Mouse (Mus musculus) lung, postnatal 10 days (tissue): Measurements from ENCODE around the gene Nwd2.

Experiments
- DNase-seq: peaks from one replicate; pipeline ENCODE4 v3.0.0; 2021

Nwd2 gene

GRCm38 (mm10) chr5:63755938-63756337, 107.0 kb downstream of the Nwd2 start:
- no peak for DNase-seq

GRCm38 (mm10) chr5:63765886-63766285, 117.0 kb downstream of the Nwd2 start:
- no peak for DNase-seq

GRCm38 (mm10) chr5:63766715-63767114, 117.8 kb downstream of the Nwd2 start:
- DNase-seq: peak; percentile 67

- DNase-seq: peak; percentile 27
Measured at GRCm38 (mm10) chr5:63767464-63767863, 118.6 kb downstream of the Nwd2 start.

GRCm38 (mm10) chr5:63768220-63768619, 119.3 kb downstream of the Nwd2 start:
- DNase-seq: no peak

GRCm38 (mm10) chr5:63772971-63773370, 124.1 kb downstream of the Nwd2 start:
- no peak for DNase-seq

GRCm38 (mm10) chr5:63773603-63774002, 124.7 kb downstream of the Nwd2 start:
- DNase-seq: no peak

- DNase-seq: no peak
Measured at GRCm38 (mm10) chr5:63788156-63788826, 139.4 kb downstream of the Nwd2 start.

- DNase-seq: peak; percentile 82
Measured at GRCm38 (mm10) chr5:63811819-63812508, 163.1 kb downstream of the Nwd2 start, which contains the start of gene 0610040J01Rik. Gene 0610040J01Rik (plus strand): TSS chr5:63812363.

GRCm38 (mm10) chr5:63812509-63812865, 163.6 kb downstream of the Nwd2 start:
- DNase-seq: no peak

- DNase-seq: no peak
Measured at GRCm38 (mm10) chr5:63816643-63817042, 167.7 kb downstream of the Nwd2 start.

- no peak for DNase-seq
Measured at GRCm38 (mm10) chr5:63817270-63817669, 168.4 kb downstream of the Nwd2 start.

- no peak for DNase-seq
Measured at GRCm38 (mm10) chr5:63818975-63819374, 170.1 kb downstream of the Nwd2 start.

- DNase-seq: no peak
Measured at GRCm38 (mm10) chr5:63819519-63819918, 170.6 kb downstream of the Nwd2 start.

GRCm38 (mm10) chr5:63821176-63821575, 172.3 kb downstream of the Nwd2 start:
- peak; percentile 34 for DNase-seq

- no peak for DNase-seq
Measured at GRCm38 (mm10) chr5:63821860-63822259, 173.0 kb downstream of the Nwd2 start.

GRCm38 (mm10) chr5:63823362-63824332, 174.7 kb downstream of the Nwd2 start:
- peak; percentile 47 for DNase-seq

- no peak for DNase-seq
Measured at GRCm38 (mm10) chr5:63824599-63825350, 175.9 kb downstream of the Nwd2 start.

- no peak for DNase-seq
Measured at GRCm38 (mm10) chr5:63825881-63826280, 177.0 kb downstream of the Nwd2 start.

- DNase-seq: peak; percentile 51
Measured at GRCm38 (mm10) chr5:63827006-63827405, 178.1 kb downstream of the Nwd2 start.

GRCm38 (mm10) chr5:63827415-63828053, 178.6 kb downstream of the Nwd2 start:
- peak; percentile 27 for DNase-seq
